Mouse (Mus musculus) CH12.LX (cell line): ENCODE results near the gene Rngtt. TPM values are rescaled to one million over a fixed set of nuclear protein-coding genes. Genes with fewer than 3 reads are reported as not detected.

ENCODE experiments used
- DNase-seq: peaks from one replicate; pipeline ENCODE4 v3.0.0-alpha.2; 2013; ENCODE audit errors: extremely low read depth
- H3K27ac ChIP-seq: 2 replicates; pipeline ENCODE4 v1.5.1; 2012; ENCODE audit warnings: low read depth, mild to moderate bottlenecking, control low read depth, moderate library complexity; ENCODE audit not compliant: insufficient read depth
- H3K27me3 ChIP-seq: replicated peaks from 2 replicates; pipeline ENCODE3; 2012; ENCODE audit warnings: inconsistent platforms
- H3K36me3 ChIP-seq, 2 experiments: replicated peaks in 1 of 2; 2 replicates each; pipeline versions ENCODE3 to v1.6.1; 2012; ENCODE audit warnings: inconsistent platforms in 1 of 2, low read length in 1 of 2, mild to moderate bottlenecking in 1 of 2, mixed read lengths in 1 of 2, moderate library complexity in 1 of 2; ENCODE audit not compliant: control insufficient read depth in 1 of 2, insufficient read depth in 1 of 2
- H3K4me1 ChIP-seq, 2 experiments: 2 replicates each; pipeline ENCODE4 v1.6.1; 2012; ENCODE audit warnings: inconsistent platforms in 1 of 2, moderate library complexity in 1 of 2; ENCODE audit not compliant: insufficient read depth in 2 of 2, control insufficient read depth in 1 of 2
- H3K4me2 ChIP-seq: 2 replicates; pipeline ENCODE4 v1.6.1; 2012; ENCODE audit warnings: low read depth, mild to moderate bottlenecking, control low read depth; ENCODE audit not compliant: poor library complexity, insufficient read depth, severe bottlenecking
- H3K4me3 ChIP-seq, 3 experiments: fragments of 150-350 bp in 1 of 3; sonication (generic) in 1 of 3; replicated peaks in 1 of 3; 2 replicates each; pipeline versions ENCODE3 to v1.5.1; 2011 to 2012; ENCODE audit warnings: low read depth in 2 of 3, low read length in 2 of 3, mild to moderate bottlenecking in 2 of 3, moderate library complexity in 2 of 3, control low read depth in 1 of 3, improper control_type of control experiment in 1 of 3, inconsistent platforms in 1 of 3, mixed read lengths in 1 of 3; ENCODE audit not compliant: poor library complexity in 1 of 3
- H3K79me2 ChIP-seq: replicated peaks from 2 replicates; pipeline ENCODE4 v1.6.1; 2012; ENCODE audit warnings: mild to moderate bottlenecking, moderate library complexity; ENCODE audit not compliant: control insufficient read depth, poor library complexity, insufficient read depth, severe bottlenecking; ENCODE audit errors: extremely low read depth
- H3K9ac ChIP-seq: 2 replicates; pipeline ENCODE4 v1.6.1; 2012; ENCODE audit warnings: low read depth, mild to moderate bottlenecking, control low read depth, moderate library complexity; ENCODE audit not compliant: insufficient read depth
- H3K9me3 ChIP-seq: replicated peaks from 2 replicates; pipeline ENCODE3; 2012; ENCODE audit warnings: low read length, inconsistent platforms, mixed read lengths
- E2F4 ChIP-seq: IDR thresholded peaks from 2 replicates; pipeline ENCODE4 v1.6.1; 2011; ENCODE audit warnings: low read depth, low read length, improper control_type of control experiment; ENCODE audit not compliant: insufficient replicate concordance
- ELF1 ChIP-seq: IDR thresholded peaks from 2 replicates; pipeline ENCODE4 v1.6.1; 2014; ENCODE audit warnings: low read depth, mild to moderate bottlenecking, inconsistent platforms, low read length, improper control_type of control experiment
- EP300 ChIP-seq: IDR thresholded peaks from 2 replicates; pipeline ENCODE4 v1.6.1; 2011; ENCODE audit warnings: low read length, improper control_type of control experiment
- GABPA ChIP-seq: IDR thresholded peaks from 2 replicates; pipeline ENCODE4 v1.6.1; 2012; ENCODE audit warnings: low read depth, low read length, improper control_type of control experiment, inconsistent platforms; ENCODE audit not compliant: insufficient replicate concordance
- IRF4 ChIP-seq: IDR thresholded peaks from 2 replicates; pipeline ENCODE4 v1.6.1; 2014; ENCODE audit warnings: low read depth, mild to moderate bottlenecking, inconsistent platforms, low read length, improper control_type of control experiment
- JUND ChIP-seq: conservative IDR thresholded peaks from 2 replicates; pipeline ENCODE4 v1.6.1; 2011; ENCODE audit warnings: low read depth, low read length, improper control_type of control experiment
- MAX ChIP-seq: IDR thresholded peaks from 2 replicates; pipeline ENCODE4 v1.6.1; 2011; ENCODE audit warnings: low read length, improper control_type of control experiment
- MEF2A ChIP-seq: IDR thresholded peaks from 2 replicates; pipeline ENCODE4 v1.6.1; 2014; ENCODE audit warnings: low read depth, mild to moderate bottlenecking, inconsistent platforms, low read length, improper control_type of control experiment, borderline replicate concordance
- PAX5 ChIP-seq: IDR thresholded peaks from 2 replicates; pipeline ENCODE4 v1.6.1; 2012; ENCODE audit warnings: low read length, inconsistent platforms, mixed read lengths
- POLR2AphosphoS2 ChIP-seq: IDR thresholded peaks from 2 replicates; pipeline ENCODE4 v1.6.1; 2011; ENCODE audit warnings: low read depth, low read length, improper control_type of control experiment
- RAD21 ChIP-seq: IDR thresholded peaks from 2 replicates; pipeline ENCODE4 v1.6.1; 2011; ENCODE audit warnings: low read depth, mild to moderate bottlenecking, low read length, improper control_type of control experiment, moderate library complexity
- RCOR1 ChIP-seq: conservative IDR thresholded peaks from 2 replicates; pipeline ENCODE4 v1.6.1; 2012; ENCODE audit warnings: low read depth, mild to moderate bottlenecking, inconsistent platforms, low read length, improper control_type of control experiment
- TBP ChIP-seq: conservative IDR thresholded peaks from 2 replicates; pipeline ENCODE4 v1.6.1; 2011; ENCODE audit warnings: low read depth, low read length, improper control_type of control experiment
- UBTF ChIP-seq: IDR thresholded peaks from 2 replicates; pipeline ENCODE4 v1.6.1; 2012; ENCODE audit warnings: low read depth, mild to moderate bottlenecking, inconsistent platforms, low read length, improper control_type of control experiment, moderate library complexity
- USF2 ChIP-seq: conservative IDR thresholded peaks from 2 replicates; pipeline ENCODE4 v1.6.1; 2011; ENCODE audit warnings: low read depth, low read length, improper control_type of control experiment
- ZC3H11A ChIP-seq: IDR thresholded peaks from 2 replicates; pipeline ENCODE4 v1.6.1; 2012; ENCODE audit warnings: low read depth, mild to moderate bottlenecking, inconsistent platforms, low read length, improper control_type of control experiment
- ZKSCAN1 ChIP-seq: IDR thresholded peaks from 2 replicates; pipeline ENCODE4 v1.6.1; 2012; ENCODE audit warnings: low read depth, inconsistent platforms, low read length, improper control_type of control experiment, borderline replicate concordance
- ZMIZ1 ChIP-seq: IDR thresholded peaks from 2 replicates; pipeline ENCODE4 v1.6.1; 2012; ENCODE audit warnings: low read depth, mild to moderate bottlenecking, inconsistent platforms, low read length, improper control_type of control experiment
- ZNF384 ChIP-seq: IDR thresholded peaks from 2 replicates; pipeline ENCODE4 v1.6.1; 2012; ENCODE audit warnings: low read depth, low read length, improper control_type of control experiment, inconsistent platforms
- dilution Hi-C: fragments of 300-500 bp; cut with MboI; formaldehyde crosslinking; loops from 2 replicates; pipeline ENCODE4 v1.14.3; 2020; ENCODE audit warnings: low sequenced_read_pairs; ENCODE audit not compliant: extremely low pct_unique_long_range_greater_than_20kb, extremely low pct_ligation_motif_present
- in situ Hi-C: fragments of 300-500 bp; cut with MboI; formaldehyde crosslinking; loops from 3 replicates; pipeline ENCODE4 v1.14.3; 2019; ENCODE audit warnings: low sequenced_read_pairs, low pct_ligation_motif_present, low pct_unique_long_range_greater_than_20kb, mixed read lengths
- polyA plus RNA-seq: library from polyadenylated mRNA; unstranded; fragments of >175 nt; gene quantifications from 2 replicates; pipeline ENCODE4 v1.2.1, GENCODE M21; 2012; ENCODE audit warnings: low read depth; ENCODE audit not compliant: insufficient read length
- total RNA-seq, 2 experiments: library from RNA; depleted of rRNA; stranded (reverse); fragments of 300-350 nt in 1 of 2; fragments of >200 nt in 1 of 2; gene quantifications; 2 replicates each; pipeline ENCODE4 v1.2.3; 2012 to 2014

Gene Rngtt
- total and polyA plus RNA-seq, 3 experiments: 12.5 to 20.1 (median 16.9) TPM

DNA sequence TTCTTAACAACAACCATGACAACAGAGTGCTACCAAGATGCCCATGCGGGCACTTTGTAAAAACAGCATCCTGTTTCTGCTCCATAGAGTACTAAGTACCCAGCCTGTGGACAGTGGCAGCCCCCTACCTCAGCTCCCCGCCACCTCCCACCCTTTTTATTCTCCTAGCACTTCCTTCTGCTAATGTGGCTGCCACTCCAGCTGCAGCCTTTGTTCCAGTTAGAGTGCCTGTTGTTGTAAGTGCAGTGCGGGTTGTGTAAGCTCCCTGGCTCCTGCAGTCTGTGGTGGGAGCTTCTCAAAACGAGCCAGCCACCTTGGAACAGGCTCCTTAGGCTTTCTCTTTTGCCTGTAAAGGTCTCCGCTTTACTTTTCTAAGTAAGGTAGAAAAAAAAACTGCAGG, 239.5 kb downstream of the Rngtt start:
- H3K36me3 ChIP-seq: no peaks in the 10 kb centered on the region
- H3K27ac ChIP-seq: no peak overlapping the region
- H3K4me1 ChIP-seq: peaks cover 0 to 8% of the 10 kb centered on the region in 2 experiments; a peak in 1 of 4 replicates
- in situ Hi-C loops (loop anchor here (10.0 kb wide), 1 partner anchor 155 kb away; no protein-coding TSS in a partner anchor), dilution Hi-C loops (no loop called here)
- no peak for DNase-seq
- H3K4me2 ChIP-seq: no peak overlapping the region
- no peak overlapping the region for H3K9ac ChIP-seq
- no peaks in the 10 kb centered on the region for H3K79me2 ChIP-seq
- H3K9me3 ChIP-seq: no peaks in the 10 kb centered on the region
- H3K4me3 ChIP-seq: no peak overlapping the region
- H3K27me3 ChIP-seq: no peaks in the 10 kb centered on the region
- TF ChIP-seq ZMIZ1 (no peak), USF2 (no peak), E2F4 (no peak), MAX (no peak), GABPA (no peak), IRF4 (no peak), ELF1 (no peak), MEF2A (no peak), EP300 (no peak), POLR2AphosphoS2 (no peak), TBP (no peak), RCOR1 (no peak), ZKSCAN1 (no peak), RAD21 (no peak), JUND (no peak), PAX5 (no peak), ZC3H11A (no peak), ZNF384 (no peak), UBTF (no peak)
- TF ChIP-seq, all 38 proteins: peak for 0

Other genes with a start within 250 kb of the Rngtt start
- gene Gabrr2, start 247.3 kb upstream of the Rngtt start, total RNA-seq (2012; rRNA removed): 0.17 and 0.42 TPM in 2 replicates
- not detected in 2 replicates for gene Gabrr2, start 247.3 kb upstream of the Rngtt start, total RNA-seq (2014; rRNA removed)
- gene Gabrr2, start 247.3 kb upstream of the Rngtt start, polyA plus RNA-seq: 0.31 and 0.59 TPM in 2 replicates
- gene Gabrr1, start 177.8 kb upstream of the Rngtt start, total RNA-seq (2012; rRNA removed): 43.3 and 52.3 TPM in 2 replicates
- 76.9 and 82.0 TPM in 2 replicates for gene Gabrr1, start 177.8 kb upstream of the Rngtt start, total RNA-seq (2014; rRNA removed)
- gene Gabrr1, start 177.8 kb upstream of the Rngtt start, polyA plus RNA-seq: 112 and 114 TPM in 2 replicates
- gene Pm20d2, start 120.6 kb upstream of the Rngtt start, total RNA-seq (2012; rRNA removed): 0.55 and 0.59 TPM in 2 replicates
- gene Pm20d2, start 120.6 kb upstream of the Rngtt start, total RNA-seq (2014; rRNA removed): 0.22 and 0.32 TPM in 2 replicates
- 0.16 TPM in 1 of 2 replicates, not detected in the other for gene Pm20d2, start 120.6 kb upstream of the Rngtt start, polyA plus RNA-seq
- gene Srsf12, start 101.3 kb upstream of the Rngtt start, total RNA-seq (2012; rRNA removed): not detected in 2 replicates
- not detected in 2 replicates for gene Srsf12, start 101.3 kb upstream of the Rngtt start, total RNA-seq (2014; rRNA removed)
- gene Srsf12, start 101.3 kb upstream of the Rngtt start, polyA plus RNA-seq: not detected in 2 replicates
- gene Pnrc1, start 20.1 kb upstream of the Rngtt start, total RNA-seq (2012; rRNA removed): 15.4 and 27.8 TPM in 2 replicates
- 33.0 and 35.3 TPM in 2 replicates for gene Pnrc1, start 20.1 kb upstream of the Rngtt start, total RNA-seq (2014; rRNA removed)
- 22.6 and 32.2 TPM in 2 replicates for gene Pnrc1, start 20.1 kb upstream of the Rngtt start, polyA plus RNA-seq